Mouse (Mus musculus) neural tube, embryonic 13.5 days (tissue): Measurements from ENCODE around the gene Rcbtb2. TPM values are rescaled to one million over a fixed set of nuclear protein-coding genes. Genes with fewer than 3 reads are reported as not detected.

ENCODE experiments used
- ATAC-seq: fragments of 200-750 bp; cut with Nextera tagmentation; 2 replicates; pipeline ENCODE4 v1.8.0; 2017; ENCODE audit warnings: low read depth, mild to moderate bottlenecking, moderate TSS enrichment, moderate library complexity
- H3K27ac ChIP-seq: fragments of 300-500 bp; sonication (generic); replicated peaks from 2 replicates; pipeline ENCODE4 v1.5.1; 2015; ENCODE audit warnings: moderate library complexity, mild to moderate bottlenecking, inconsistent platforms
- H3K27me3 ChIP-seq: fragments of 300-500 bp; sonication (generic); 2 replicates; pipeline ENCODE4 v1.6.1; 2015; ENCODE audit warnings: mild to moderate bottlenecking, inconsistent platforms
- H3K36me3 ChIP-seq: fragments of 300-500 bp; sonication (generic); 2 replicates; pipeline ENCODE4 v1.6.1; 2015; ENCODE audit warnings: mild to moderate bottlenecking, inconsistent platforms
- H3K4me1 ChIP-seq: fragments of 300-500 bp; sonication (generic); replicated peaks from 2 replicates; pipeline ENCODE4 v1.6.1; 2015; ENCODE audit warnings: inconsistent platforms
- H3K4me2 ChIP-seq: fragments of 300-500 bp; sonication (generic); 2 replicates; pipeline ENCODE4 v1.6.1; 2015; ENCODE audit warnings: inconsistent platforms, mild to moderate bottlenecking, moderate library complexity
- H3K4me3 ChIP-seq: fragments of 300-500 bp; sonication (generic); 2 replicates; pipeline ENCODE4 v1.5.1; 2015; ENCODE audit warnings: mild to moderate bottlenecking, inconsistent platforms
- H3K9ac ChIP-seq: fragments of 300-500 bp; sonication (generic); 2 replicates; pipeline ENCODE4 v1.6.1; 2015; ENCODE audit warnings: moderate library complexity, mild to moderate bottlenecking, inconsistent platforms
- H3K9me3 ChIP-seq: fragments of 300-500 bp; sonication (generic); 2 replicates; pipeline ENCODE4 v1.6.1; 2016; ENCODE audit warnings: inconsistent platforms
- WGBS: fragments of 180-500 bp; shearing (Covaris S2); methylation state at CpG from one replicate; pipeline ENCODE4 v1.1.7; 2015; 5-methylcytosine and 5-hydroxymethylcytosine counted together
- microRNA counts: library from miRNA; unstranded; fragments of <30 nt; microRNA quantifications from one replicate; lab custom pipeline; 2016
- microRNA-seq: library from miRNA; unstranded; fragments of <30 nt; microRNA quantifications from one replicate; pipeline ENCODE4, GENCODE M21; 2016
- polyA plus RNA-seq: library from polyadenylated mRNA; unstranded; fragments of >200 nt; fragmentation: Nextera tagmentation; extraction: Ambion mirVana; gene quantifications from 2 replicates; pipeline ENCODE4 v1.2.1, GENCODE M21; 2015

Rcbtb2 gene
- polyA plus RNA-seq, 1 experiment from 2014 or later, result 81.2 TPM

DNA sequence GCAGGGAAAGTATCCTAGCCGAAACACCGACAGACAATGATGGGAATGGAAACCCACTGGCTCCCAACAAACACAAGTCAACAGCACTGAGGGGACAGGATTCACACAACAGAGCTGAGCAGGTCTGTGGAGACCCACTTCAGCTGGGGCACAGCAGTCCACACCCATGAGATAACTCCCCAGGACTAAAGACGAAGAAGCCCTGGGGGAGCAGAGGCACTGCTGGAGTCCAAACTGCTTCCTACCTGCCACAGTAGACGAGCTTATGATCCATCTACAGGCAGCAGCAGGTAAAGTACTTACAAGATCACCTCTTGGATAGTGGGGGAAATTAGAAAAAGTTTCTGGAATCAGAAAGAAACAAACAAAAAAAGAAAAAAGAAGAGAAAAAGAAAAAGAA, 131.6 kb downstream of the Rcbtb2 start:
- peaks cover 14% of the 10 kb centered on the region; the same call in 1 of the 2 replicates for H3K4me1 ChIP-seq
- no peak overlapping the region for H3K9ac ChIP-seq
- no peaks in the 10 kb centered on the region for H3K27me3 ChIP-seq
- no peaks in the 10 kb centered on the region for H3K36me3 ChIP-seq
- H3K27ac ChIP-seq, result no peak overlapping the region
- ATAC-seq, result no peak
- no peak overlapping the region for H3K4me3 ChIP-seq
- 48% methylated on average over 4 of the region's 4 CpGs for WGBS
- no peaks in the 10 kb centered on the region for H3K9me3 ChIP-seq
- H3K4me2 ChIP-seq, result no peak overlapping the region

DNA sequence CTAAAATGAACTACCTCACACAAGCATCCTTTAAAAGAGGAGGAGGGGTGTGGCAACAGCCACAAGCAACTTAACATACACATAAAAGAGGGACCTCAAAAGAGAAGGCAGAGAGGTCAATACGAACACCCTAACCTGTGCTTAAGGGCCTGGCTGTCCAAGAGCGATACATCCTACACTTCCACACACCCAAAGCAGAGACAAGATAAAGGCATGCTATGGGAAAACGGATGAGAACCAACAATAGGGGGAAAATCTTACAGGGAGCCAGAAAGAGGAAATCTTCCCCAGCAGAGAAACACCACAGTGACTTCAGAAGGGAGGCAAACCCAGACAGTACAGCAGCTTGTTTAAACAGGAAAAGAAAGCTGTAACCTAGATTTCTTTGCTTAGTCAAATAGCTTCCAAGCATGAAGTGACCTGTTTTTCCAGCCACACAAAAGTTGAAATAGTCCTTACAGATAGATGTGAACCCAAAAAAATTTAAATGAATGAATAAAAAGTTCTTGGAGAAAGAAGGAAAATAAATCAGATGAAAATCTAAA, 132.7 kb downstream of the Rcbtb2 start:
- H3K27ac ChIP-seq, result no peak overlapping the region
- no peaks in the 10 kb centered on the region for H3K9me3 ChIP-seq
- no peak for ATAC-seq
- H3K4me2 ChIP-seq, result no peak overlapping the region
- WGBS, result 54% methylated on average over 3 of the region's 3 CpGs
- H3K4me1 ChIP-seq, result peaks cover 14% of the 10 kb centered on the region; the same call in 1 of the 2 replicates
- H3K9ac ChIP-seq, result no peak overlapping the region
- no peaks in the 10 kb centered on the region for H3K27me3 ChIP-seq
- no peak overlapping the region for H3K4me3 ChIP-seq
- no peaks in the 10 kb centered on the region for H3K36me3 ChIP-seq

DNA sequence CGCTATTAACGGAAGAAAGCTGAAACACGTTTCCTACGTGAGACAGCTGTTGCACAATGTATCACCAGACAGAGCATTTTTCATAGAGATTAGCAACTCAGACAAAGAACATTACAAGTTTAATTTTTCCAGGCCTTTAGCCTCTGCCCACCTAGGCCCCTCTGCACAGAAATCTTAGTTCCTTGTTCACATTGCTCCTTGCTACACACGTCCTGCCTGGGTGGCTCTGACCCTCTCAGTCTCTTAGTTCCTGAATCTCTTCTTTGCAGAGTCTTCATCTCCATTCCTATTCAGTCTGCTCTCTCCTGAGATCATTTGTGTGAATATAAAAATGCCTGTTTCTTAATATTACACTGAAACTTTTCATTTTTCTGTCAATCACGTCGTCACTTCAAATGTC, 134.5 kb downstream of the Rcbtb2 start:
- no peak for ATAC-seq
- H3K9me3 ChIP-seq, result no peaks in the 10 kb centered on the region
- H3K4me3 ChIP-seq, result no peak overlapping the region
- no peak overlapping the region for H3K27ac ChIP-seq
- peaks cover 4% of the 10 kb centered on the region for H3K36me3 ChIP-seq
- peaks cover 14% of the 10 kb centered on the region; the same call in 1 of the 2 replicates for H3K4me1 ChIP-seq
- WGBS, result 76% methylated on average over 7 of the region's 7 CpGs
- H3K27me3 ChIP-seq, result no peaks in the 10 kb centered on the region
- H3K4me2 ChIP-seq, result no peak overlapping the region
- no peak overlapping the region for H3K9ac ChIP-seq

MicroRNA genes within 50 kb of the gene (microRNA counts, 519-probe panel; counts per million panel counts)
- microRNA mmu-miR-687 (lab: Ali Mortazavi, UCI), result not detected

Small RNAs within 50 kb of the gene (microRNA-seq; reads per million reads assigned to microRNA genes)
- not detected for gene Mir687

Other genes starting within 250 kb of the Rcbtb2 start
- gene Cysltr2, start 73.9 kb upstream of the Rcbtb2 start, polyA plus RNA-seq, result 0.11 TPM in 1 of 2 replicates, not detected in the other
- 6.5 and 8.5 TPM in 2 replicates for gene Lpar6, start 114.9 kb downstream of the Rcbtb2 start, polyA plus RNA-seq
- gene Rb1, start 202.8 kb downstream of the Rcbtb2 start, polyA plus RNA-seq, result 22.7 and 25.4 TPM in 2 replicates